Mouse (Mus musculus): ENCODE measurements around the gene Olfr520. TPM values are rescaled to one million over a fixed set of nuclear protein-coding genes. Genes with fewer than 3 reads are reported as not detected.

Gene Olfr520
- polyA plus RNA-seq, 1 experiment from 2014 or later: not detected

DNA sequence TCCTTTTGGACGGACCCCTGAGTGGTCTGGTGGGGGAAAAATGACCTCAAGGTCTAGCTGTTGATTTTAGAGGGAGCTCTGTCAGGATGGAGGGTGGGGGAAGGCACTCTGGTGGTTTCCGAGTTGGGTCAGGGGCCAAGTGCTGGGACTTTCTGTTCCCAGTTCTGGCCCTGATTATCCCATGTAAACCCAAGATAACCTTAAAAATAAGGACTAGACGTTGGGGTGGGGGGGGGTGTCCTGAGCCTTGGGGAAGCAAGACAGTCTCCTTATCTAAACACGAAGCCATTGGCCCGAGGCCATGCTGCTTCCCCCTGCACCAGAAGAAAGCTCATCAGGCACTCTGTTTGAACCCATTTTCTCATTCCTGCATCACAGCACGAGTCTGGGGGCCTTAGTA lies 27.9 kb upstream of the Olfr520 start:
- WGBS: 38% methylated on average over 6 of the region's 6 CpGs
- H3K27ac ChIP-seq: no peak overlapping the region
- H3K4me3 ChIP-seq: no peak overlapping the region
- H3K36me3 ChIP-seq: no peaks in the 10 kb centered on the region
- no peaks in the 10 kb centered on the region for H3K27me3 ChIP-seq
- H3K4me1 ChIP-seq (replicated peaks): peaks cover 19% of the 10 kb centered on the region
- ATAC-seq (ENCODE audit: low FRiP score): no peak
- no peak overlapping the region for H3K9ac ChIP-seq
- H3K9me3 ChIP-seq: no peaks in the 10 kb centered on the region
- no peak overlapping the region for H3K4me2 ChIP-seq

DNA sequence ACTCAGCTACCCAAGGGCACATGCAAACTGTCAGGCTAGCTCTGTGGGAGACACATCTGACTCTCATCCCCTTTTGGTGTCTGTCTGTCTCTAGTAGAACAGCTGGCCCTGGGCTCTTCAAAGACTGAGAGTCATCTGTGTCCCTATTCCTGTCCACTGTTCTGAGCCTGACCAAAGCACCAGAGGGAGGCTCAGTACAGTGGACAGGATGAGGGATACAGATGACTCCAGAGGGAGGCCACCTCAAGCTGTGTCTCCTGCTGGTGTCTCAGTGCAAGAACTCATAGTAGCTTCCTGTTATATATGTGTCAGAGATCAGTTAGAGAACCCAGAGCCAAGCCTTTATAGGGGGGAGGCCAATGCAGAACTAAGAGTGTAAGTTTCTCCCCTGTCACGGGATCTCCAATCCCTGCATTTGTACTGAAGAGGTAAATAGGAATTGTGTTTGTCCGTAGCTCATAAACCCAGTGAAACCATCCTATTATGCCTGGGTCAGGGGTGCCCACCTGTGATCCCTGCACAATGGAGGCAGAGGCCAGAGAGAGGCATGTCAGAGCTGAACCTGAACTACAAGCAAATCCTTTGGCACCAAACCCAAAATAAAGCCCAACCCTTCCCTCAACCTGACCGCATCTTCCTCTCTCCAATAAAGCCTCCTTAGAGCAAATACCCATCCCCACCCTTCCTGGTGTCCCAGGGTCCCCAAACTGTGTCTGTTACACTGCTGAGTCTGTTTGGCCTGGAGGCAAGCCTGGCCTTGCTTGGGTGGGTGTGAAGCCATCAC lies 25.1 kb upstream of the Olfr520 start:
- Histone ChIP-seq H3K27ac (peak overlapping the region; percentile 48; the same call in 1 of the 2 replicates), H3K36me3 (no peaks in the 10 kb centered on the region), H3K9ac (no peak overlapping the region), H3K4me3 (no peak overlapping the region), H3K9me3 (no peaks in the 10 kb centered on the region), H3K4me2 (0 out of 2 replicates have a peak overlapping the region, but pooled peaks have one; percentile 13), H3K4me1 (replicated peaks) (peaks cover 19% of the 10 kb centered on the region), H3K27me3 (no peaks in the 10 kb centered on the region)
- no peak for ATAC-seq (ENCODE audit: low FRiP score)
- 83% methylated on average over 3 of the region's 3 CpGs for WGBS

- Histone ChIP-seq H3K4me3 (no peak overlapping the region), H3K9me3 (no peaks in the 10 kb centered on the region), H3K27ac (peak overlapping the region; percentile 48), H3K9ac (no peak overlapping the region), H3K4me1 (replicated peaks) (peaks cover 19% of the 10 kb centered on the region), H3K36me3 (no peaks in the 10 kb centered on the region), H3K4me2 (no peak overlapping the region), H3K27me3 (no peaks in the 10 kb centered on the region)
- WGBS: 80% methylated on average over 4 of the region's 4 CpGs
- ATAC-seq (ENCODE audit: low FRiP score): 0 out of 2 replicates have a peak, but pooled peaks have one; percentile 43
Observed at GRCm38 (mm10) chr7:99706341-99707037, 23.6 kb upstream of the Olfr520 start.

- Histone ChIP-seq H3K36me3 (no peaks in the 10 kb centered on the region), H3K9me3 (no peaks in the 10 kb centered on the region), H3K27ac (peak overlapping the region; percentile 27; the same call in 1 of the 2 replicates), H3K4me3 (no peak overlapping the region), H3K4me1 (replicated peaks) (peaks cover 19% of the 10 kb centered on the region), H3K4me2 (no peak overlapping the region), H3K27me3 (no peaks in the 10 kb centered on the region), H3K9ac (no peak overlapping the region)
- ATAC-seq (ENCODE audit: low FRiP score): no peak
- 47% methylated on average over 4 of the region's 4 CpGs for WGBS
Observed at GRCm38 (mm10) chr7:99707038-99707595, 23.0 kb upstream of the Olfr520 start.

DNA sequence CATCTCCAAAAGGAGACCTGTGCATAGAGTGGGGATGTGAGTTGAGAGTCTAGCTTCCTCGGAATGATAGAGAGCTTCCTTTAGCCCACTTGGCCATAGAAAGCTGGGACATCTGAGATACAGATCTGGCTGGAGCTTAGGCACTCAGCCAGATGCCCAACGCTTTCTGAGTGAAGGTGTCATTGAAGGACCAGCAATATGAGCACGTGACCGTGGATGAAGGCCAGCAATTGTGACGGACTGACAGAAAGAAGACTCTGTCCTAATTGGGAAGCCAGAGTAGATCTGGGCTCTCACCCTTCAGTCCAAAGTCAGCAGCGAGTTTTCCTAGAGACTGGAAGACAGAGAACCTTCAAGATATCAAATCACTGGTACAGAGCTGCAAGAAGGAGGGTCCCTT lies 22.4 kb upstream of the Olfr520 start:
- WGBS: 89% methylated on average over 6 of the region's 6 CpGs
- no peak overlapping the region for H3K4me2 ChIP-seq

DNA sequence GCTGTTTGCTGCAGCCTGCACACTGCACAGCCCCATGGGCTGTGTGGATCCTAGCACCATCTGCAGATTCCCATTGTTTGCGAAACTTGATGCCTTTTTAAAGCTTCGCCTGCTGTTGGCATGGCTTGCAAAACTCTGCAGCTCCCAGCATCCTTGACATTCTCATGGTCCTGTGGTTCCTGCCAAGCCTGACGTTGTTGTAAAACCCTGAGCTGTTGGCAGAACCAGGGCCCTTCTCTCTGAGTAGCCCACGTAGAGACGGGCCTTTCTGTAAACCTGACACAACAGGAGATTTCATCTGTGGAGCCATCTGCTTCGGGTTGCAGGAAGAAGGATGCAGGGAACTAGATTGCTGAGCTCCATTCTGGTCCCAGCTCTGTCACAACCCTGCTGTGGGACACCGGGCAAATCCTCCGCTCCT lies 21.8 kb upstream of the Olfr520 start:
- no peak overlapping the region for H3K9ac ChIP-seq
- no peaks in the 10 kb centered on the region for H3K36me3 ChIP-seq
- H3K4me1 ChIP-seq (replicated peaks): peaks cover 11% of the 10 kb centered on the region; the same call in 1 of the 2 replicates
- H3K4me3 ChIP-seq: no peak overlapping the region
- H3K27me3 ChIP-seq: no peaks in the 10 kb centered on the region
- 70% methylated on average over 8 of the region's 8 CpGs for WGBS
- ATAC-seq (ENCODE audit: low FRiP score): no peak
- H3K4me2 ChIP-seq: no peak overlapping the region
- H3K9me3 ChIP-seq: no peaks in the 10 kb centered on the region
- H3K27ac ChIP-seq: 0 out of 2 replicates have a peak overlapping the region, but pooled peaks have one; percentile 12

More for the DNA sequence above, 22.4 kb upstream of the Olfr520 start:
- no peak for ATAC-seq (ENCODE audit: low FRiP score)
- no peak overlapping the region for H3K4me3 ChIP-seq
- no peak overlapping the region for H3K9ac ChIP-seq
- H3K9me3 ChIP-seq: no peaks in the 10 kb centered on the region
- peaks cover 14% of the 10 kb centered on the region for H3K4me1 ChIP-seq (replicated peaks)
- H3K27ac ChIP-seq: no peak overlapping the region
- no peaks in the 10 kb centered on the region for H3K27me3 ChIP-seq
- H3K36me3 ChIP-seq: no peaks in the 10 kb centered on the region

- ATAC-seq (ENCODE audit: low FRiP score): no peak
- no peak overlapping the region for H3K4me3 ChIP-seq
- WGBS: 66% methylated on average over 5 of the region's 5 CpGs
- peaks cover 11% of the 10 kb centered on the region; the same call in 1 of the 2 replicates for H3K4me1 ChIP-seq (replicated peaks)
- no peak overlapping the region for H3K27ac ChIP-seq
- no peaks in the 10 kb centered on the region for H3K9me3 ChIP-seq
- no peak overlapping the region for H3K9ac ChIP-seq
- no peaks in the 10 kb centered on the region for H3K27me3 ChIP-seq
- H3K36me3 ChIP-seq: no peaks in the 10 kb centered on the region
- H3K4me2 ChIP-seq: no peak overlapping the region
Observed at GRCm38 (mm10) chr7:99708750-99709149, 21.3 kb upstream of the Olfr520 start.

GRCm38 (mm10) chr7:99709992-99710391 lies 20.1 kb upstream of the Olfr520 start:
- H3K4me3 ChIP-seq: no peak overlapping the region
- H3K9ac ChIP-seq: no peak overlapping the region
- no peak overlapping the region for H3K27ac ChIP-seq
- H3K4me2 ChIP-seq: no peak overlapping the region
- no peaks in the 10 kb centered on the region for H3K27me3 ChIP-seq
- ATAC-seq (ENCODE audit: low FRiP score): no peak
- H3K4me1 ChIP-seq (replicated peaks): peaks cover 11% of the 10 kb centered on the region; the same call in 1 of the 2 replicates
- 66% methylated on average over 7 of the region's 7 CpGs for WGBS
- H3K9me3 ChIP-seq: no peaks in the 10 kb centered on the region
- H3K36me3 ChIP-seq: no peaks in the 10 kb centered on the region

DNA sequence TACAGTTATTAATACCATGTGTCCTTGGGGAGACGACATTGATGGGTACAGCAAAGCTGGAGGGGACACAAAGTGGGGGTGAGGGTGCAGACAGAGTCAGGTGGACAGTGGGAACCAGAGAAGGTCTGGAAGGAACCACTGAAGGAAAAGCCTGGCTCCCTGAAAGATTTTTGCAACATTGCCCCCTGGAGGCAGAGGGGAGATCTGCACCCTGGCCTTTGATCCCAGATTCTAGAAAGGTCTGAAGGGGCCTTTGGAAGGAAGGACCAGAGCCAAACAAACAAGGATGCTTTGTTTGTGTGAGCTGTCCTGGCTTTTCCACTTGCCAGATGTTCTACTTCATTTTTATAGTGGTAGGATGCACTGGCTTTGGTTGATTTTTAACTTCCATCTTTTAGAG lies 19.6 kb upstream of the Olfr520 start:
- WGBS: 31% methylated on average over 1 of the region's 1 CpGs
- peaks cover 11% of the 10 kb centered on the region; the same call in 1 of the 2 replicates for H3K4me1 ChIP-seq (replicated peaks)
- no peak for ATAC-seq (ENCODE audit: low FRiP score)

GRCm38 (mm10) chr7:99711166-99711565 lies 18.9 kb upstream of the Olfr520 start, which contains the start of gene Slco2b1:
Slco2b1 (minus strand) TSS chr7:99711340.
- ATAC-seq (ENCODE audit: low FRiP score): no peak
- Histone ChIP-seq H3K4me2 (no peak within 1 kb of the TSS), H3K27me3 (no peaks in the 10 kb centered on the region), H3K4me1 (replicated peaks) (peaks cover 11% of the 10 kb centered on the region; the same call in 1 of the 2 replicates), H3K4me3 (no peak within 1 kb of the TSS), H3K9me3 (no peaks in the 10 kb centered on the region), H3K36me3 (no peaks in the 10 kb centered on the region), H3K27ac (no peak within 1 kb of the TSS), H3K9ac (no peak within 1 kb of the TSS)
- WGBS: 85% methylated on average over 8 of the region's 8 CpGs

More for the DNA sequence above, 19.6 kb upstream of the Olfr520 start:
- Histone ChIP-seq H3K36me3 (no peaks in the 10 kb centered on the region), H3K27ac (no peak overlapping the region), H3K4me3 (no peak overlapping the region), H3K4me2 (no peak overlapping the region), H3K9me3 (no peaks in the 10 kb centered on the region), H3K9ac (no peak overlapping the region), H3K27me3 (no peaks in the 10 kb centered on the region)

DNA sequence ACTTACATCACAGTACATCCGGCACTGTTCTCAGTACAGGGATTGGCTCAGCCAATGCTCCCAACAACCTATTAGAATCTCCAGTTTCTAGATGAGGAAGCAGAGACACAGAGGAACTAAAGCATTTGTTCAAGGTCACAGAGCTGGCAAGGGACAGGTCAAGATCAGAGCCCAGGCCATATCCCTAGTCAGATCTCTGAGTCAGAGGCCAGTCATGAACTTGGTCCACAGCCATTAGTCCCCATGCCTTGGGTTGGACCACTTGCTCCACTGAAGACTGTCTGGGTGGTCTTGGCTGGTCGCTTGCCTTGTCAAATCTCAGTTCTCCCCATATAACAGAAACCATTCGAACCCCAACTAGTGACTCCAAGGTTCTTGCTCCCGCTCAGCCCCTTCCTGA lies 17.6 kb upstream of the Olfr520 start:
- Histone ChIP-seq H3K9ac (no peak overlapping the region), H3K36me3 (no peaks in the 10 kb centered on the region), H3K27ac (no peak overlapping the region), H3K4me2 (no peak overlapping the region), H3K27me3 (no peaks in the 10 kb centered on the region), H3K4me3 (no peak overlapping the region), H3K9me3 (no peaks in the 10 kb centered on the region), H3K4me1 (replicated peaks) (peaks cover 3% of the 10 kb centered on the region; the same call in 1 of the 2 replicates)
- no peak for ATAC-seq (ENCODE audit: low FRiP score)
- WGBS: 85% methylated on average over 4 of the region's 4 CpGs

DNA sequence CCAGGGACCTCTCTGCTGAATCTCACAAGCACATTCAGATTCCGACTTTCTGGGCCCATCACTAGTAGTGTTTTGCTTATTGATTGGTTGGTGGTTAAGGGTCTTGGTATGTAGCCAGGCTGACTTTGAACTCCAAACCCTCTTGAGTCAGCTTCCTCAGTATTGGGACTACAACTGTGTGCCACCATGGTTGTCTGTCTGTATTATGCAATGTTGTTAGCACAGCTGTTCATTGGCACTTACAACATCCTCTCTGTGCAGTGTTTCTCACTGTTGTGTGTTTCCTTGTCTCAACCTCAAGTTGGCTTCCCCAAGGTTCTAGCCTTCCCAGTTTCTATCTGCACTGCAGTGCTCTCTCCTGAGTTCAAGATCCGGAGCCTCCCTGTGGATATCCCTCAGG lies 13.5 kb upstream of the Olfr520 start:
- Histone ChIP-seq H3K9ac (no peak overlapping the region), H3K27ac (no peak overlapping the region), H3K27me3 (no peaks in the 10 kb centered on the region), H3K4me1 (replicated peaks) (no peaks in the 10 kb centered on the region), H3K4me3 (no peak overlapping the region), H3K4me2 (no peak overlapping the region), H3K36me3 (no peaks in the 10 kb centered on the region), H3K9me3 (peaks cover 2% of the 10 kb centered on the region; the same call in 1 of the 2 replicates)
- ATAC-seq (ENCODE audit: low FRiP score): no peak
- 92% methylated on average over 2 of the region's 2 CpGs for WGBS
